Mouse (Mus musculus) G1E (cell line): ENCODE data around the gene Rab31.

Source experiments
- CTCF ChIP-seq: IDR thresholded peaks from 2 replicates; pipeline ENCODE4 v1.5.1; 2012; ENCODE audit warnings: low read depth, low read length, inconsistent platforms, mixed read lengths
- GATA1 ChIP-seq: IDR thresholded peaks from 2 replicates; pipeline ENCODE4 v1.6.1; 2012; ENCODE audit warnings: borderline replicate concordance, low read length, inconsistent platforms, mixed read lengths
- GATA2 ChIP-seq: IDR thresholded peaks from 2 replicates; pipeline ENCODE4 v1.6.1; 2012; ENCODE audit warnings: low read depth, low read length, inconsistent platforms, borderline replicate concordance
- POLR2AphosphoS5 ChIP-seq: IDR thresholded peaks from 2 replicates; pipeline ENCODE4 v1.6.1; 2012; ENCODE audit warnings: low read depth, low read length, inconsistent platforms; ENCODE audit not compliant: insufficient replicate concordance
- TAL1 ChIP-seq: conservative IDR thresholded peaks from 2 replicates; pipeline ENCODE4 v1.6.1; 2012; ENCODE audit warnings: low read depth, low read length, inconsistent platforms, mixed read lengths

DNA sequence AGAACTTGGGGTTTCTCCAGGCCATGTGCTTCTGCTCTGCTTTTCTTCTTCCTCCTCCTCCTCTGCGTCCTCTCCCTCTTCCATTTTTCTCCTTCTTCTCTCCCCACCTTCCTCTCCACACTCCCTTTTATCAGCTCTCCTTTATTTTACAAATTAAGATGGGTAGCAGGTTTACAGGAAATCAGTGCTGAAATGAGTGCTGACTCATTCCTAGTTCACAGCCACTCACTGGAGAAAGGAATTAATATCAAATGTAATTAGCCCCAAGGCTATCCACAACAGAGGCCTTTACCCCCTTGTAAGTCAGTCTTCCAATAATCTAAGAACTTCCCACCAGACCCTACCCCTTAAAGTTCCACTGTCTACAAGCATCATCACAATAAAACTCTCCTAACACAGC lies 3.7 kb upstream of the Rab31 start:
- no peak for TF ChIP-seq CTCF
- no peak for TF ChIP-seq GATA1
- TF ChIP-seq POLR2AphosphoS5 = no peak
- no peak for TF ChIP-seq GATA2
- no peak for TF ChIP-seq TAL1
